Mouse (Mus musculus): ENCODE data around the gene Fv1.

DNA sequence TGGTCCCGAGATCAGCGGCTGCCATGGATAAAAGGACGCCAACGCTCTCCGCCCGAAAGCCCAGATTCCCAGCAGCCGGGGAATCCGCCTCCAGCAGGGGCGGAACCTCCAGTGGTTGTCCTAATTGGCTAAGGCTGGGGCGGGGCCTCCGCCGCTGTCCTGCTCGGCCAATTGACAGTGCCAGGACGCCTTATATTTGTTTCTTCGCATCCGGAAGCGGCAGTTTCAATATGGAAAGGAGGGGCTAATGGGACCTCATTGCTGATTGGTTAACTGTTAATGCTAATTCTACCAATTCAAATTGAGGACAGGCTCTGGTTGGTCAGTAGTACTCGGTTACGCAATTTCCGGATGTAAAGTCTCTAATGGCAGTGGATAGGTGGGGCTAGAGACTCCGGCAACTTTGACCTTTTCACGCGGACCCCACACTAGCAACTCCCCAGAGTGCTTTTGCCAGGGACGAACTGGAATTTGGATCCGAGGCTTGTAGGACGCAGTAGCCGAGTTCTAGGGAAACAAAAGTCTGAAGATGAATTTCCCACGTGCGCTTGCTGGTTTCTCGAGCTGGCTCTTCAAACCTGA is at the start of gene Fv1, which contains the start of gene Miip:
- TF ChIP-seq CTCF (IDR thresholded peaks at IDR 0.05; ENCODE audit: insufficient read depth, low read depth, low read length): no peak
- peak; percentile 69 for TF ChIP-seq POLR2A (IDR thresholded peaks at IDR 0.05; ENCODE audit: insufficient read depth, low read depth, low read length)
